Mouse (Mus musculus) embryo, embryonic 9.5 days (tissue): ENCODE data around the gene Bckdk.
A peak's percentile ranks its signal among the peaks of the same experiment; 100 is the strongest.

Source experiments
- DNase-seq: peaks from one replicate; pipeline ENCODE4 v3.0.0-alpha.2; 2017; ENCODE audit errors: extremely low spot score

Bckdk gene

DNA sequence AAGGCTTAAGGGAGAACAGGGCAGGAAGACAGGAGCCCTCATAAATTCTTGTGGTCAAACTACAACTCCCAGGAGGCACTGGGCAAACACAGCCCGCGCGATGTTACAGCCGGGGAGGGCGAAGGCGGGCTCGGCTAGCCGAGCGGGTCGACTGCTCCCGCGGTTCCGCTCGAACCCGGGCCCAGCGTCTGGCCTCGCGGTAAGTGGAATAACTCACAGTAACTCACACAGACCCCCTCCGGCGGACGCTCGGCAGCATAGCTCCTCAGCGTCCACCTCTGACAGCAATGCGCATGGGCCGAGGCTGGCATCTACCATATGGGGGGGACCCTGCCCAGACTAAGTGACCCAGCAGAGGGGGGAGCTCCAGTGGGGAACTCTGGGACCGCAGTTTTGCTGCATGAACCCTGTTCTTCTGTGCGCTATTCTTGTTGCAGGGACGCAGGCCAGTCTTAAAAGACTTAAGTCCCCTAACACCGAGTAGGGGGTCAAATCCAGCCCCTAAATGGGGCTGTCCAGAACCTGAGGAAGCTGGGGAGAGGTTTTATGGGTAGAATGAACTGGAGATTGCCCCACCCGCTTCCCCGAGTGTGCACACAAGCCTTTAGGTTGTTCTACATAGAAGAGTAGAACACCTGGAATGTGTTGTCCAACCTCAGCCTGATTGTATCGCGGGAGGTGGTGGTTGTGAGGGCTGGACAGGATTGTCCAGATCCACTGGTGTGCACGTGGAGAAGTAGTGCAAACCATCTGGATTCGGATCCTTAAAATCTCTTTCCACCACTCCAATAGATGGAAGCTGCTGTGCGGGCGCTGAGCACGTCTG is at the start of gene Bckdk:
TSS of gene Bckdk (plus strand) at position 112 of the 826 bp plus-strand sequence.
- peak; percentile 80 for DNase-seq

DNA sequence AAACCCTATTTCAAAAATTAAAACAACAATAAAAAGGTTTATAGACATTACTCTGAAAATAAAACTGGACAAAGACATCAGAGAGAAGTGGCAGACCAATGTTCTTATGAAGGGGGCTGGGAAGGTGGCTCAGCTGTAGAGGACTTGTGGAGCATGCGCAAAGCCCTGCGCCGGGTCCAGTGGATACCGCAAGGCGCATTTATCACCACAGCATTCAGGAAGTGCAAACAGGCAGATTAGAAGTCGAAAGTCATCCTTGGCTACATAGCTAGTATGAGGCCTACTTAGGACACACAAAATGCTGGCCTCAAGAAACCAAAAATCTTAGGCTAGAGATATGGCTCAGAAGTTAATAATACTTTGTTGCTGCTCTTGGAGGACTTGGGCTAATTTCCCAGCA is 45.6 kb upstream of the Bckdk start:
- DNase-seq, result no peak

DNA sequence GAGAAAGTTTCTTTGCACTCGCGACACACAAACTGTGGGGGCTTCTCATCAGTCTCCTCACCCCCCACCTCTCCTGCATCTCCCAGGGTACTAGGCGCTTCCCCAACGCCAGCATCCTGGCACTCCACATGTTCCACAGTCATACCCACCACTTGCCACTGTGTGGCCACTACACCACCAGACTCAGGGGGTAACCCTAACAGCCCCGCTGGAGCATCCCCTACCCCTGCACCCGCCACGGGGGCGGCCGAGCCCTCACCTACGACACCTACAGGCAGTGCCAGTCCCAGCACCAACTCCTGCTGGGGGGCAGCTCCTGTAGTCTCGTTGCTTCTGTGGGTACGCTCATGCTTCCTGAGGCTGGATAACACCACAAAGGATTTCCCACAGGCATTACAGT is 37.4 kb upstream of the Bckdk start:
- DNase-seq, result no peak

DNA sequence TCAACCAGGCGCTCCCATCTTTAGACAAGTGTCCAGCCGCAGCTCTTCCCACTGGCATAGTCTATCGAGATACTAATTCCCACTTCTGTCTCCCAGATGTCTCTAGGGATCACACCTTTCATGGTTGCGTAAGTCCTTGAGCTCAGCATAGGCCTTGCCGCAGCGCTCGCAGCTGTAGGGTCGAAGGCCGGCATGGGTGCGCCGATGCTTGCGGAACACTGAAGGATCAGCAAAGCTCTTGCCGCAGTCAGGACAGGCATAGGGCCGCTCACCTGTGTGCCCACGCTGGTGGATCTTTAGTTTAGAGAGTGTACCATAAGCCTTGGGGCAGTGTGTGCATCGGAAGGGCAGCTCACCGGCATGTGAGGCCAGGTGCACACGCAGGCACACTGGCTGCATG is 36.2 kb upstream of the Bckdk start:
- DNase-seq, result no peak

DNA sequence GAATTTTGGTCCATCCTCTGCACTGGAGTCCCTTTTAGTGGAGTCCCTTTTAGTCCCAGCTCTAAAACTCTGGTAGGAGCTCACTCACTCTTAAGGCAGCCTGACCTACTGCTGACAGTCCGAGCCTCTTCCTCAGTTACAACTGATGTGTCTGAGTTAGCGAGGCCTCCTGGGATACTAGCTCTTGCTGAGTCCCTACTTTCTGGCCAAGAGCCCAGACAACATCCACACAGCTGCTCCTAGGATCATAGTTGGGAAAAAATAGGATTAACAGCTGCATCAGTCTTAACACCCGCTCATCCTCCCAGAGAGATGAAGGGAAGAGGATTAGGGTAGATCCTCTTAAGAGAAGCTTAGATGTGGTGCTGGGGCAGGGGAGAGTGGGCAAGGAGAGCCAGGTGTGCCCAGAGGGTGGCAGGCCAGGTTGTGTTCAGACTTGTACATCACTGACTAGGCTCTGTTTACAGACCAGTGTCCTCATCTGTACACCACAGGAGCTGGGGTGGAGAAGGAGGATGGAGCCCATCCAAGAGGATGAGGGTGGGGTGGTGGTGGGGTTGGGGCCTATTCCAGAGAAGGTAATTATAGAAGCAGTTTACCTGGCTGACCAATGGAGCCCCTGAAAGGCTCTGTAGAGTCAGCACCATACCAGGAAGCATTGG is 34.6 kb upstream of the Bckdk start:
- no peak for DNase-seq

DNA sequence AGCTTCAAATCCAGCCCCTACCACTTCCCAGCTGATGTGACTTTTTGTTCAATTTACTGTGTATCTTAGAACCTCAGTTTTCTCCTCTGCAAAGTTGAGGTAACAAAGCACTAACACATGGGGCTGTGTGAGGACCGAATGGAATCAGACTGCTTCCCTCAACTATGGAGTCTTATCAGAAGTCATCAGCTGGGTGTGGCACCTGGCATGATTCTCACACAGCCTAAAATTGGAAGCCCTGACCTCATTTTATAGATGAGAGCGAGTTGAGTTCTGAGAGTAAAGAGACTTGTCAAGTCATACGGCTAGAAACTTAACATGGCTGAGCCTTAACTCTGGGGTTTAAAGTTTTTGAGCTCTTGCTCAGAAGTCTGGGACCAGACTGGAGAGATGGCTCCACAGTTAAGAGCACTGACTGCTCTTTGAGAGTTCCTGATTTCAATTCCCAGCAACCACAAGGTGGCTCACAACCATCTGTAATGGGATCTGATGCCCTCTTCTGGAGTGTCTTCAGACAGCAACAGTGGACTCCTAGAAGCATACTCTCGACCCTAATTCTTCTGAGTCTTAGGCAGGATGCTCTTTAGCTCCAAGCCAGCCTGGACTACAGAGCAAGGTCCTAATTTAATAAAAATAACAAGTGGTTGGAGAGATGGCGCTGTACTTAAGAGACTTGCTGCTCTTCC is 33.6 kb upstream of the Bckdk start:
- DNase-seq, result no peak

DNA sequence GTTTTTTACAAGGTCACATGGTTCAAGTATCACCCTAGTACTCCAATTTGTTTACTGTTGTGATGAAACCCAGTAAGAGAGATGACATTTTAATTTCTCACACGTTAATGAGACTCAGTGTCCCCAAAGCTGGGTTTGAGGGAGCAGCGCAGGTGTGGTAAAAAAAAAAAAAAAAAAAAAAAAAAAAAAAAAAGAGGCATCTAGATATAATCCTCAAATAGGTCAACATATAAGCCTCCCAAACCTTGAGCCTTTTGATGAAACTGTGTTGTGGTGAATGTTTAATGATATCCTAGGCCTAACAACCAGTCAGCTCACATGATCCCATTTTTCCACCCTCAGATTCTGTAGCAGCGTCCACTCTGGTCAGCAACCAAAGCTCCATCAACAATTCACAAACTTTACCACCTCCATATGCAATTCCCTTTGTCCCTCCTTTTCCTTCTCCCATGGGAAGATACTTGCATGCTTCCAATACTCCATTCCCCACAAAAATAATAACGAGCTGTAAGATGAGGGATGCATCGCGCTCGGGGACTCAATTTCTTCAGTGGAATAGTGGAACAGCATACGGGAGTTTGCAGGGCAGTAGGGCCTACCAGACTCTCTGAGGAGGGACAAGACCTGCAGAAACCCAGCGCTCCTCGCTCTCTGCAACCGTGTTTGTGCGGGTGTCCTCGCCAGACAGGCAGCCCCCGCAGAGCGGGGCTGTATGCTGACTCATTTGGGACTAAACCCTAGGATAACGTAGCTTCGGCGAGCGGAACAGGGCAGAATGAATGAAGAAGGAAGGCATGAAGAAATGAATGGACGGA is 28.9 kb upstream of the Bckdk start:
- no peak for DNase-seq

DNA sequence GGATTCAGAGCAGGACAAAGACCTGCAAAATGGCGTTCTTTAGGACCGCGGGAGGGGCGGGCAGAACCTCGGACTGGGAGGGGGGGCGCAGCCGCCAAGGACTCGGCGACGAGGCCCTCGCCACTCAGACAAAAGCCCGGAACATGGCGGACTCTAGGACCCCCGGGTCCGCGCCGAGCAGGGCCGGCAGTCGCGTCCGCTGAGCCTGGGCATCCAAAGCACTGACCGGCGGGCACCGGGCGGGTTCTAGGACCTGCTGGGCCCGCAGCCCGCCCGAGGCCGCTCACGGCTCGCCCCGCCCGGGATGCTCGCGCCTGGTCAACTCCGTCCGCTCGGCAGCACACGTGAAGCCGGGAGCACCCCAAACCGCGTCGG is 28.3 kb upstream of the Bckdk start:
- DNase-seq, result peak; percentile 94

DNA sequence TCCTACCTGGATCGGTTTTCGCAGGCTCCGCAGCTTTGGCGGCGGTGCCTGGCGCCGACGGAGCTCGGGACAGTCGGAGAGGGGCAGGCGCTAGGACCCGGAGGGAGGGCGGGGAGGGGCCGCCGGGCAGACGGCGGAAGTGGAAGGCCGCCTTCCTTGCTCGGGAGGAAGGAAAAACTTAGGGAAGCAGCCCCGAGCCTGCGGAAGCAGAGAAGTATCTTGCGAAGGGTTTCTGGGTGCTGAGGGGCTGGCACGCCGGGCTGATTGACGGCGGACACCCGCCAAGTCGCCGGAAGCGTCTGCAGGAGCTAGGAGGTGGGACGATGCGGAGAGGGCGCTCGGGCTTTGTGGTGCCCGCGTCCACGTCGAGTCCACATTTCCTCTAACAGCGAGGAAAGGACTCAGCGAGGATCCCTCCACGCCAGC is 27.8 kb upstream of the Bckdk start, which contains the start of gene Zfp646:
TSS of gene Zfp646 (plus strand) at position 181 of the 426 bp plus-strand sequence.
- peak; percentile 92 for DNase-seq

DNA sequence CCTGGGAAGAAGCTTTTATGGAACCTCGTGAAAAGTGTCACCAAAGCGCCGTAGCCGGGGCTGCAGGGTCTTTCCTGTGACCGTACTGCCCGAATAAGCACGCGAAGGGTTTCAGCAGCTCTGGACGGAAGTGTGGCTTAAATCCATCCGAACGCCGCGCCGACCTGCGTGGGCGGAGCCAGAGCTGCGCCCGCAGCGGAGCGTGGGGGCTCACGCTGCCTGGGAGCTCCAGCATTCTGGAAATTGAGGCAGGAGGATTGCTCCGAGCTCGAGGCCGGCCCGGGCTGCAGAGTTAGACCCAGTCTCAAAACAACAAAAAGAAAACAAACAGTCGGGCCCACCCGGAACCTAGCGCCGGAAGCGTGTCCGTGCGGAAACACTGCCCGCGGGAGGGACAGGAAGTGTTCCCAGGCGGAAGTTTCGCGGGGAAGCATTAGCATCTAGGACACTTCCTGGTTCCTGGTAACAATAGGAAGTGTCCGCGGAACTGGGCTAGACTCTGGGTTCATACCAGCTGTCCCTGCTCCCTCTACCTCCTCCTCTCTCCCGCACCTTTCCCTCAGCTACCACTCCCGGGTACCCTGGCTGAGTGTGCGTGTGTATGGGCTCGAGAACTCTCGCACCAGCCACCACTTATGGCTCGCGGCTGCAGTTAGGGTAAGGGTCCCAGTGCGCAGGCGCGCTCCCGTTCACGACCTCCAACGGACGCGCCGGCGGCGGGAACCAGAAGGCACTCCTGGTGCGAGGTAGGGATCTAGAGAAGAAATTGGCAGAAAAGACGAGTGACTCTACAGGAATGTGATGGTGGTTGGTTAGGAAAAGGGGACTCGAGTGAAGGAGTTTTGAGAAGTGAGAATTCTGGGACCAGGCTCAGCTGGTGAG is 27.2 kb upstream of the Bckdk start, which contains the start of gene Zfp668:
TSS of gene Zfp668 (minus strand) at position 362 of the 882 bp plus-strand sequence.
- DNase-seq, result peak; percentile 92

DNA sequence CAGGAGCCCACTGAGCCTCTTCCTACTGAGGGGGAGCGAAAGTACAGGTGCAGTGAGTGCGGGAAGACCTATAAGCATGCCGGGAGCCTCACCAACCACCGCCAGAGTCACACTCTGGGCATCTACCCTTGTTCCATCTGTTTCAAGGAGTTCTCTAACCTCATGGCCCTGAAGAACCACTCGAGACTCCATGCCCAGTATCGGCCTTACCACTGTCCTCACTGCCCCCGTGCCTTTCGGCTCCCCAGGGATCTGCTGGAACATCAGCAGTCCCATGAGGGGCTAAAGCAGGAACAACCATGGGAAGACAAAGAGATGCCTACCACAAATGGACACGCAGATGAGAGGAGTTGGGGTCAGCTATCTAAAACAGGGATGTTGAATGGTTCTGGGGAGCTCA is 24.6 kb upstream of the Bckdk start:
- no peak for DNase-seq

DNA sequence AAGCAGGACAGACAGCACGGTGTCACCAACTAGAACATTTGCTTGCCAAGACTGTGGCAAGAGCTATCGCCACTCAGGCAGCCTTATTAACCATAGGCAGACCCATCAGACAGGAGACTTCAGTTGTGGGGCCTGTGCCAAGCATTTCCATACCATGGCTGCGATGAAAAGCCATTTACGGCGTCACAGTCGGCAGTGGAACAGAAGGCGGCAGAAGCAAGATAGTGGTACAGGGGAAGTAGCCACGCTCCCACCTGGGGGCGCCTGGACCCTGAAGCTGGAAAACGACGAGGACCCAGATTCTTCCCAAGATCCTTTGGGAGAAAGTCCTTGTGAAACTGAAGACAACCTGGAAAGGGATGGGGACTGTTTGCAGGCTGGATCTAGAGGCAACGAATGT is 23.5 kb upstream of the Bckdk start:
- no peak for DNase-seq

DNA sequence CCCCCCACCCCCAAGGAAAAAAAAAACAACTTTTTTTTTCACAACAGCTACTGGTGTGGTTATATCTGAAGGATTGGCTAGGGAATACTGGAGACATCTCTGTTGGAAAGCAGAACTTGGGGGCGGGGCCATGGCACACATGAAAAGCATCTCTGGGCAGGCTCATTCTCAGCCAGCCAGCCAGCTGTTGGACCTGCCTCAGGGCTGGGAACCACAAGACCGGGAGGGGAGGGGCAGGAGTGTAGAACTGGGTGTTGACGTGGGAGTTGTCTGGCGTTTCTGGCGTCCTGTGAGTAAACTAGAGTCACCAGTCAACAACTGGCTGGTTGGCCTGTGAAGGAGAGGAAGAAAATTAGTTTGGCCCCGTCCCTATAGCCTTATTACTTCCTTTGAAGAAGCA is 17.9 kb upstream of the Bckdk start:
- DNase-seq, result no peak

DNA sequence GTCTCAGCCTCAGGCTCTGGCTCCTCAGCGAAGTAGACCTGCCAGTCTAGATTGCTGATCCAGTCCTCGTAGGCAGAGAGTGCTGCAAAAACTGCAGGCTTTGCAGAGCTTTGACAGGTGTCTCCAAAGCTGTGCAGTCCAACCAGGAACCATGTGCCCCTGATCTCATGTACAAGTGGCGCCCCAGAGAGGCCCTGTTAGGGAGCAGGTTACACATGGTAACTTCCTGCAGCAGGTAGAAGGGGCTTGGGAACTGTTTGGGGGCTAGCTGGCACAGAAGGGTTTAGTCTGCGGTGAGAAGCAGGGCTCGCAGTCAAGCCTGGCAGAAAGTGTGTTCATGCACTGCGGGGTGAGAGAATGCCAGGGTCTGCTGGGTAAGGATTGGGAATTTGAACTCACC is 17.3 kb upstream of the Bckdk start:
- no peak for DNase-seq

DNA sequence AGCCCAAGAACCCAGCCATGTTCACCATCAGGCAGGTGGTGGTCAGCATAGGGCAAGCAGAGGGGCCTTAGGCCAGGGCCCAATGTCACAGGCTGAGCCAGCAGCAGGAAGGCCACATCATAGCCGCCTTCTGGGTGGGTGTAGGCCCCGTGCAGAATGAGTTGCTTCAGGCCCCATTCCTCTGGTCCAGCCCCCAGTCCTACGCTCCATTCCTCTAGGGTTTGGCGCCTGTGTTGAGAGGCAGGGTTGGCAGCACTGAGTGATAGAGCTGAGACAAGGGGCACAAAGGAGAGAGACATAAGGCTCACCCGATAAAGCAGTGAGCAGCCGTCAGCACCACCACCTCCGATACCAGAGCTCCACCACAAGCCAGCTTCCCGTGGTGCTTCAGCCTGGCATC is 16.7 kb upstream of the Bckdk start:
- no peak for DNase-seq

DNA sequence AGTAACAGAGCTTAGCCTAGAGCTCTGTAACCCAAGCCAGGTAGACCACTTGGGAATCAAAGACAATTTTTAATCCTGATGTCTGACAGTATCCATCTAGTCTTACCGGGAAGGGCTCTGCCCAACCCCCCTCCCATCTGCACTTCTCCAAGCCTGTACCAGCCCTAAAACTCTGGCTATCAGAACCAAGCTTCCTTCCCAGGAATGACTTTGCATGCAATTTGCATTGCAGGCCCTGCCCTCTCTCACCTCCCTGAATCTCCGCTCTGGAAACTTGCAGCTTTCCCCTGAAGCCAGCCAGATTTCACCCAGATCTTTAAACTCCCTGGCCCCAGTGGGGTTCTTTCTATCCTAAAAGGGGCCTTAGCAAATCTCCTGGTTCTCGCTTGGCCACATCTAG is 16.1 kb upstream of the Bckdk start:
- no peak for DNase-seq

DNA sequence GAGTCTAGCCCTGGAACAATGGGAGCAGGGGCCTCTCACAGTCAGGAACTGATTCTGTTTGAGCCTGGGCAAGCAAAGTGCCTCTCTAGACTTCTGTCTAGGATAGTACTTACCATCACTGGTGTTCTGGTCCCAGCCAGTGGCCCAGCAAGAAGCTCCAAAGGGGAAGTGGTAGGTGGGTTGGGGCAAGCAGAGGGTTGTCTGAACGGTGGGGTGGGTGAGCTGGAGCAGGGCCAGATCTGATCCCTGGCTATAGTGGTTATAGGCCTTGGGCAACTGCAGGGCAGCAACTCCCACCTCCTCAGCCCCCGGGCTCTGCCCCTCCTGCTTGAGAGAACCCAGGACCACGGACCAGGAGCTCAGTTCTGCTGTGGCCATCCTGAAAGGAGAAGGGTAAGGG is 15.1 kb upstream of the Bckdk start:
- no peak for DNase-seq

DNA sequence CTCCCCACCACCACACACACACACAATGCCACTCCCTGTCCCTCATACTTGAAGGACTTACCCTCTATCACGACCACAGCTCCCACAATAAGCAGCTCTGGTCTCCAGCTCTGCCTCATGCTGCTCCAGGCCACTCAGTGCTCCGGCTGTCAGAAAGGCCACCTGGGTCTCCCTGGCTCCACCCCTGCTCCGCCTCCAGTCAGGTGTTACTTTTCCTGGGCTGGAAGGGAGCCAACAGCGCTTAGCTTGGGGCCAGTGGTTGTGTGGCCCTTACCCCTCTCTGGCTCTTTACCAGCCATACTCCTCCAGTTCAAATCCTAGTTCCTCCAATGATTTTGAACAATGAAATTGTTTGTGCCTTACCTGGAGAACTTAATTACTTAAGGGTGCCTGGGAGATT is 13.1 kb upstream of the Bckdk start, which contains the start of gene Prss53:
TSS of gene Prss53 (minus strand) at position 173 of the 400 bp plus-strand sequence.
- DNase-seq, result no peak

DNA sequence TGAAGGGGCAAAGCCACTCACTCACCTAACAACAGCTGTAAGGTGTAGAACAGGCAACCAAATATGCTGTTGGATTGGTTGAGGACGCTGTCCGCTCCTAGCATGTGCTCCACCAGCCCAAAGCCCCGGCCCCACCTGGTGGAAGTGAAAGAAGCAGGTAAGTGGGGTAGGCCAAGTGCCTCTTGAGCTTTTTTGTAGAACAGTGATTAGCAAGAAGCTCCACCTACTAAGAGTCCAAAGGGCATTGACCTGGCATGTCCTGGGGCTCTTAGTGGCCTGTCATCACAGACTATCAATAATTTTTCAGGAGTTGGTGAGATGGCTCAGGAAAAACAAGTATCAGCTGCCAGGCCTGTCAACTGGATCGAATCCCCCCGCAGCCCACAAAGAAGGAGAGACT is 9.4 kb upstream of the Bckdk start:
- DNase-seq, result no peak

DNA sequence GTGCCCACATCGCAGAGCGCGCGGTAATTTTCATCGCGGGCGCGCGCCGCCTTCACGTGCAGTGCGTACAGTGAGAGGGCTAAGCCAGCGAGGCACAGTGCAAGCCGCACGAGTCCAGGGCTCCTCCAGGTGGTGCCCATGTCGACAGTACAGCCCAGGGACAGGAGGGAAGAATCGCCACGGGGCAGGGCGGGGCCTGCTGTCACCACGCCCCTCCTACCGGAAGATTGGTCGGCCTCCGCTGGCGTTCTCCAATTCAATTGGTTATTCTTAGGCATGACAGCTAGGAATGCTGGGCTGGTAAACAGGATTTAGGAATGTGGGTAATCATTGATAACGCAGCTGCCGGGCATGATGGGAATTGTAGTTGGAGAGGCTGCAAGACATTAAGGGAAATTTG is 8.4 kb upstream of the Bckdk start, which contains the start of the genes Gm21974 and Vkorc1:
TSS of gene Gm21974 (minus strand) at position 13 of the 400 bp plus-strand sequence.
TSS of gene Vkorc1 (minus strand) at position 176 of the 400 bp plus-strand sequence.
- DNase-seq, result peak; percentile 94
